Mouse (Mus musculus) MN1 (cell line): Measurements from ENCODE around the gene Uckl1.

Experiments used
- DNase-seq: peaks from one replicate; pipeline ENCODE4 v3.0.0-alpha.2; 2016; ENCODE audit warnings: low spot score

Gene Uckl1

DNA sequence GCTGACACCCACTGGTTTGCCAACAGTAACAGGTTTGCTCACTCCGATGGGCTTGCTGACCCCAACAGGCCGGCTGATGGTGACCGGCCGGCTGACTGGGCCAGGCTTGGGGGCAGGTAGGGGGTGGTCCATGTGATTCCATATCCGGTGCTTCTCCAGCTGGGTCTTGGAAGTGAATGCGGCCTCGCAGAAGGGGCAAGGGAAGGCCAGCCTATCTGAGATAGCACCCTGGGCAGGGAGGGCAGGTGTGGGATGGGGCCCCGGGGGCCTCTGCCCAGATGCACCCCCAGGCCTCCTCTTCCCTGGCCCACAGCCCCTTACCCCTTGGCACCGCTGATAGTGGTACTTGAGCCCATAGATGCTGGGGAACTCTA lies 5.0 kb upstream of the Uckl1 start:
- DNase-seq = no peak

DNA sequence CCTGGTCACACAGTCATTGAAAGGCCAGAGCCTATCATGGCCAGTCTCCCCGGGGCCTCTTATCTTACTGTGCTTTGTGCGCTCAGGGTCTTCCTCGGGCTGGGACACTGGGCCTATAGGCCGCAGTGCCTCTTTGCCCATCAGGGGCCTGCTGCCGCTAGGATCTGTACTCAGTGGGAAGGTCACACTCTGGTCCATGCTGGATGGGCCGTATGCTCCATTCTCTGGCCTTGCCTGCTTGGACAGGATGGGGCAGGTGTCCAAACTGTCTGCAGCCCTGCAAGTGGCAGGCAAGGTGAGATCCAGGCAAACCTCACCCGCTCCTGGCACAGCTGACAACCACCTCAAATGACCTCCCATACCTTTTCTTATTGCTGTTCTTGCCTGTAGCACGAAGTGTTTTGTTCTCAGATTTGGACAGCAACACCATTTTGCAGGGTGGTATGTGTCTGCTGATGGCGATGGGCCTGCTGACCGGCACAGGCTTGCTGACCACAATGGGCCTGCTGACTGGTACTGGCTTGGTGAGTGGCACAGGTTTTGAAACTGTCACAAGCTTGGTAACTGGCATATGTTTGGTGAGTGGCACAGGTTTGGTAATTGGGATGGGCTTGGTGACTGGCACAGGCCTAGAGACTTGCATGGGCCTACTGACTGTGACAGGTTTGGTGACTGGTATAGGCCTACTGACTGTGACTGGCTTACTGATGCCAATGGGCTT lies 4.5 kb upstream of the Uckl1 start:
- no peak for DNase-seq

DNA sequence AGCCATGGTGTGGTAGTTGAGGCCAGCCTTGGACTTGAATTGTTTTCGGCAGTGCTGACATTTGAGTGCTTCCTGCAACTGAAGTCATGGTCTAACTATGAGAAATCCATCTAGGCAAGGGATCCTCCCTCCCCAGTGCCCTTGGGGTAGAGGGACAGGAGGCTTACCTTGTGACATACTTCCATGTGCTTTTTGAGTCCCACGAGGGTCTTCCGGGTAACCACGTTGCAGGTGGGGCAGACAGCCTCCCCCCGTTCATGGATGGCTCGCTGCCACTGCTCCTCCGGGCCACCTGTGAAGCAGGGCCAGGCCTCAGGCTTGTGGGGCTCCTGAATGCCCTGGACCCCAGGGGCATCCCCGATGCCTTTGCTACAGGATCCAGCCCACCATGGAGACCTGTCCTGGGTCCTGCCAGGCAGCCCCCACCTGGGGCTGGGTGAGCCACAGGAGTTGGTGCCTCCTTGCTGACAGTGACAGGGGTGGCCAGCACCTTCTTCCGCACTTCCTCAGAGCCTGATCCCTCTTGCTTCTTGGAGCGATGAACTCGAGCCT lies 3.6 kb upstream of the Uckl1 start:
- DNase-seq = no peak

DNA sequence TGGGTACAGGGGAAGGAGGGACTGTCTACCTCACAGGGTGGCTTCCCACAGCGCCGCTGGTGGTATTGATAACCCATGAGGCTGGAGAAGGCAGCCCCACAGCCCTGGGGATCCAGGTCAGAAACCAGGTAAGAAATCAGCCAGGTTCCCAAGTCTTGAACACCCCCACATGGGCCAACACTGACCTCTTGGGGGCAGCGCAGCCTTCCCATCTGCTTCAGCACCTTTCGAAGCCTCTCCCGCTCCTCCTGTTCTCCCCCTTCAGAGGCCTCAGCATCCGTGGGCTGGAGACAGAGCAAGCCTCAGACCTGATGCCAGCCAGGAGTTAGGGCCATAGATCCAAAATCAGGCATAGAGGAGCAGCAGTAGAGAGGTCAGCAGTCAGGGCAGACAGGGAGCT lies 3.1 kb upstream of the Uckl1 start:
- DNase-seq = no peak

DNA sequence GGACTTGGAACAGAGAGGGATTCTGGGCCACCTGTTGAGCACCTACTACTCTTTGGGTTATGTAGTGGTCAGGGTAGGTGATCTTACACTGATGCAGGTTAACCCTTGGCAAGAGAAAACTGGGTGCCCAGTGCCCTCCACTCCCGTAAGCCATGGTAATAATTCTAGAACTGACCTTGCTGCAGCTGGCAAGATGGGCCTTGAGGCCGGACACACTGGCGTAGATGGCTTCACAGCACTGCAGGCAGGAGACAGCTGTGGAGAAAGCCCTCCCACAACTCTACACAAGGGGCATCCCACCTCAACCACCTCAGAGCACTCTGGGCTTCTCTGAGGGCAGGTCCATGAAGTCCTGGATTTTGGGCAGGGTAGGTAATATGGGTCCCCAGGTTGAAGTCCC lies 1.4 kb upstream of the Uckl1 start:
- DNase-seq = no peak

DNA sequence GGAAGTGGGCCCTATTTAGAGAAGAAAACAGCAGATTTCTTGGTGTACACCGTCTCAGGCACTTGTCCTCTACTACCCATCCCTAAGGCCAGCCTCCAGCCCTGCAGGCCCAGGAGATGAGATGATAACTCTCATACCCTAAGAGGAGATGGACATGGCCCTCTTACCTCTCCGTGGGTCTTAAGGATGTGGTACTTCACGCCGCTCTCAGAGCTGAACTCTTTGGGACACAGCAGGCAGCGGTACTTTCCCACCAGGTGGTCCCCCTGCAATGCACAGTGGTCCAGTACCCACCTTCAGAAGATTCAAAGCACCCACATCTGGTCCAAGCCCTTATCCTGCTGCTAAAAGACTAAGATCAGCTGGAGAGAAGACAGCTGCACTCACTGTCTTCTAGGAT lies 814 bp upstream of the Uckl1 start:
- DNase-seq = no peak

DNA sequence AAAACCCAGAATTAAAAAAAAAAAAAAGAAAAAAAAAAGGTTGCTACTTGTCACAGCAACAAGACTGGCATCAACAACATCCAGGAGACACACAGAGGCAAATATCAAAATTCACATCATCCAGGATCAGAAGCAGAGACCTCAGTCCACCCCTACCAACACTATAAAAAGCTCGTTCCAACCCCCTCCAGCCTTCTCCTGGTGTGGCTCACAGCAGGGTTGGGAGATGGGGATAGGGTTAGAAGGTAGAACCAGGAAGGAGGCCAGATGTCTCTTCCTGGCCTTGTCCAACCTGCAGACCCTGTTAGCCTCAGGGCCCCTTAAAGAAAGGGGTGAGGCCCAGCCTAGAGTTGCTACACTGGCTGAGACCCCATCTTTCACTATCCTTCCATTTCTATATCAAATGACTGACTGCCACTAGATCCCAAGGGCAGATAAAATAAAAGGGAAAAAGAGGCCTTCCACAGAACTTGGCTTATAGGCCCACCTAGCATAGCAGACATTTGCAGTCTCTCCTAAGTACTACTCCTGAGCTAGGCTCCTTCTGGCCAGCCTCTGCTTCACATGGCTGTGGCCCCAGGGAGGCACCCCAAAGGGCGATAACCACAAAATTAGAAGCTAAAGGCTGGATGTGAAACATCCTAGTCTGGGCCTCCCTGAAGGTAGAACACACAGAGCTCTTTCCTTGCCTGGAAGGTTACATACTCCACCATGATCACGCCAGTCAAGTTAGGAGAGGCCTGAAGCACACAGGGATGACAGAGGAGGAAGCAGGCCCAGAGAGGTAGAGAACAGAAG lies 1.0 kb downstream of the Uckl1 start:
- DNase-seq = no peak

DNA sequence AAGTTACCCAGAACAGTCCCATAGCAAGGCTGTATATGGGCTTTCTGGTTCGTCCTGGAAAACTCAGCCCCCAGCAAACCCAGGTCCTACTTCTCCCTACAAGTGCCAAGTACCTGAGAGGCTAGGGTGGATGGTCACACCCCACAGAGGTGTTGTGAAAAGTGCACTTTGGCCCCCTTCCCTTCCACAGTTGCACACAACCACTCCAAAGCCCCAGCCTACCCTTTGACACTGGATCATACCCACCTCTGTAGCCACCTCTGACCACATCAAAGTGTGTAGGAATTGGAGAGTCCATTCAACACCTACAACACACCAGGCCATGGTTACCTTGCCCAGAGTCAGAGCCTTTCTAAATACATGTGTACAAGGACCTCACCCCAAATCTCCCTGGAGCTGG lies 1.8 kb downstream of the Uckl1 start:
- DNase-seq = no peak

DNA sequence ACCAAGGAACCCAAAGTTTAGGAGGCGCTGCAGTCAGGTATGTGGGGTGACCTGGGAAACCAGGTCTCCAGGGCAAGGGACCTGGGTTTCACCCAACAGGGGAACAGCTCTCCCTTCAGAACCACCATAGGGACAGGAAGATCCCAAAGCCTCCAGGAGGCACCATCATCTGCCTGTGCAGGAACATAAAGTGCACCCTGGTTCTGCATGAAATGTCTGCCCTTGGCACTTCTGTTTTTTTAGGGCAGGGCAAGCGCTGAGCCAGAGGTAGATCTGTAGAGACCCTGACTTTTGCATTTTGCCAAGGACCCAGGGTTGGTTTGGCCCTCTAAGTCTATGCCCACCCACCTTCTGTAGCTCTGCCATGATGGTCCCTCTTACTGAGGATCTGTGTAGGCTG lies 2.3 kb downstream of the Uckl1 start:
- no peak for DNase-seq

DNA sequence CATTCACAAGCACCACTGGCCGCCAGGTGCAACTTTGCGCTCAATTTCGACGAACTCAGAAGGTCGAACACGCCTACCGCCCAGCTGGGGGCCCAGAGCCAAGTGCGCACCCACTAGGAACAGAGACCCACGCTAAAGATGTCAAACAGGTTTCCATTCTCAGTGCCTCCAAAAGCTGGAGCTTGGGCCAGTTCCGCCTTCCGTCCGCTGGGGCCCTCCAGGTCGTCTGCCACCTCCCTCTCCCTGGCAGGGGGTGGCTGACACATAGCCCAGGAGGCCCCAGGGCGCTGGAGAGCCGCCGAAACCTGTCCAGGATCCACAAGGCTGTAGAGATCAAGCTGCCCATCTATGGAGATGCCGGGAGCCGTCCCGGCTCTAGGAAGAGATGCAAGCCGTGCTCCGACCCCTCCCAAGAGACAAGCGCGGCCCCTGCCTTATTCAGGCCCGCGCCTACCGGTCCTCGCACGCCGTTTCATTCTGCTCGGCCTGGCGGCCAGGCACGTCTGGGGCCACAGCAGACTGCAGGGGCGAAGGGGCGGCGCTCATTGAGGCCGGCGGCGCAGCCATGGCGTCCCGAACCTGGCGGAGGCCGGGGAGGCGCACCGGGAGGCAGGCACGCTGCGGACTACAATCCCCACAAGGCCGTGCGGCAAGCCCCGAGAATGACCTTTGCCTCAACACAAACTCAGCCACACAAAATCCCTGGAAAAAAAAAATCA lies 3.1 kb downstream of the Uckl1 start:
- peak; percentile 87 for DNase-seq

DNA sequence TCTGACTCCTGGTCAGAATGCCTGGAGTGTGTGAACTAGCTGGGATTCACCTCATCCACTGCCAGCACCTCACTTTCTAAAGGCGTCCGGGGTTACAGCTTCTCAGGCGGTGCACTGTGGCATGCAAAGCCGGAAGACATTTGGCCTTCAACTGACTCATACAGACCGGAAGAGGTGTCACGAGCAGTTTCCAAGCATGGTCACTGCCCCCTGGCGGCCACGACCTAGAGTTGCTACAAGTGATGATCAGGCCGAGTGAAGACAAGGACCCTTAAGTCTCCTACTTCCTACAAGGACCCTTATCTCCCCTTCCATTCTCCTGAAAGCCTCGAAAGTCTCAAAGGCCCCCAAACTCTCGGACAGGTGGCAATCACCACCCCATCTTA lies 3.7 kb downstream of the Uckl1 start:
- peak; percentile 92 for DNase-seq

DNA sequence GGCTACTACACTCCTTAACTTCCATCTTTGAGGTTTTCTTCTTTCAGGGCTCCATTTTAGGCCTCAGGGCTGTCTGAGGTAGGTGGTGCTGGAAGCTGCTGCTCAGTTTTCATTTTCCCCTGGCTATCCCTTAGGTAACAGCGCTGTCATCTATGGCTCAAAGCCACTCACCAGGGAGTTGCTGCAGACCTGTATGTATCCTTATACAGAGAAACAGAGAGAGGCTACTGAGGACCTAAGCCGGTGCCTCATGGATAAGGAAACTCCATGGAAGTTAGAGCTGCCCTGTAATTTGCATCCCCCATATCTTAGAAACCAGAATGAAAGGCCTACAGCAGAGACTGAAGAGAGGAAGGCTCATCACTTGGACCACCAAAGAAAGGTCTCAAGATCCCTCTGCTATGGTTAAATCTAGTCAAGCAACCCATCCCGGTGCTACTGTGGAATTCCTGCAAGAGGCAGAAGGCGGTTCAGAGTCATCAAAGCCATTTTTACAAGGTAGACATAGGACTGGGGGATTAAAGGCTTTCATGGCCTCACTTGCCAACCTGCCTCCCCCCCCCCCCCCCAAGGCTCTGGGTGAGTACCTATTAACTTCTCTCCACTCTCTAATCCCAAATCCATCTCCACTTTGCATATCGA lies 4.4 kb downstream of the Uckl1 start:
- DNase-seq = no peak

DNA sequence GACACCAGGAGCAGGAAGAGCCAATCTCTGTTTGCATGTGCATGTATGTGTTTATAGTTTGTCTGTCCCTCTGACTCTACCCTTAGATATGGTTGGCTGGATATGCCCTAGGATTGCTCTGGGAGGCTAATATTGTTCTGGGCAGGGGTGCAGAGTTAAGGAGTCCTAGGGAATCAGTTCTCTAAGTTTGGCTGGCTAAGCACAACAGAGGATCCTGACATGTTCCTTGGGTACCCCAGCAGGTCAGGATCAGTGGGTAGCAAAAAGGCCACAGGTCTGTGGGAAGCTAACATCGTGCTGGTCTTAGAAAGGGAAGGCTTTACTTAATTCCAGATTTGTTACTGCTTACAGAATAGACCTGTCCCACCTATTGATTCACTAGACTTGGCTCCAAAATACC lies 5.0 kb downstream of the Uckl1 start:
- DNase-seq = no peak

DNA sequence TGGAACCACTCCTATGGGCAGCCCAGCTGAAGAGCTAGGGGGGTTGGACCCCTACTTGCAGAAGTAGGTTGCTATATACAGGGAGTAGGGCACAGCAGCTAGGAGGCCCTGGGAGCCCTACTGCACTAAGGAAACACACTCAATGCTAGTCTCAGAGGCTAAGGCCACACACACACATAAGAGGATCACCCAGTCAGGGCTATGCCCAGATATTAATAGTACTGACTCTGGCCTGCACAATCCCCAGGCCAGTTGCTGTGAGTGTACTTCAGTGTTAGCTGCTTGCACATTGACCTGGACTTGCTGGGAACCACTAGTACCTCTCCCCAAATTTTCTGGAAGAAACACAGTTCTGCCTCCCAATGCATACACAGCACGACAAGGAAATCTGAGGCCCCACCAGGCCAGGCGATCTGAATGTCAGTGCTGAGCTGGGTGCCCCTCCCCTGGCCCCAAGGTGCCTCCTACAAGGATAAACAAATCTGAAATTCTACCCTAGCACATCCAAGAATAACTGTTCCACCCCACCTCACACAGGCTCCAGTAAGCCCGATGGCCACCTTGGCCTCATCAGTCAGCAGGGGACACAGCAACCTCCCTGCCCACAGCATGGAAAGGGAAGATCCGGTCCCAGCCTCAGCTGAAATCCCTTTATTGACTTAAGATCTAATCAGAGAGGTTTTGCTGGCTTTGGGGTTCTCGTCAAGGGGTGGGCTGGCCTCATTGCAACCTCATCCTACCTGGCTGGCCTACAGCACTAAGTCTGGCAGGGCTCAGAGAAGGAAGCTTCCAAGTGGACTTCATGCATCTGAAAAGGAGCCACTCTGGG lies 5.7 kb downstream of the Uckl1 start:
- DNase-seq = no peak

DNA sequence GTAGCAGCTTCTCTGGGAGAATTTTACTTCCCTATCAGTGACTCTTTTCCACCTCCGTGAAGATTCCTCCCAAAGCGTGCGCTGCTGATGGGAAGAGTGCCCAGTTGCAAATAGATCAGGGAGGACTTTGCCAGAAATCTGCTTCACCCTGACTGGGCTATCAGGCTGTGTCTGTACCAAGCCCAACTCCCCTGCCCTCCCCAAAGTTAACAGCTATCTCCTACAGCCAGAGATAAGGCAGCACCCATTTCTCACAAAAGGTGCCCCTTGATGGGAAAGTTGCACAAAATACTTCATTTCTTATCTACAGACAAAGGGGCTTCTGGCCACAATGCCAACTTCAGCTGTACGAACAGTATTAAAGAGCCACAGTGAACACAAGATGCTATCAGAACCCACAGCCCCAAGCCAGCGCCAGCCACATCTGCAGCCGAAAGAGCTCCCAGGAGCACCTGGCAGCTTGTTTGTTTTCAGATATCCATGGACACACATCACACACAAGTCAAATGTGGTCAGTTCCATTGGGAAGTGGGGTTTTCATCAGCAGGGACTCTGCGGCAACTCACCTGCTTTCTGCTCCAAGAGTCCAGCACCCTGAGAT lies 6.6 kb downstream of the Uckl1 start:
- DNase-seq = peak; percentile 52

DNA sequence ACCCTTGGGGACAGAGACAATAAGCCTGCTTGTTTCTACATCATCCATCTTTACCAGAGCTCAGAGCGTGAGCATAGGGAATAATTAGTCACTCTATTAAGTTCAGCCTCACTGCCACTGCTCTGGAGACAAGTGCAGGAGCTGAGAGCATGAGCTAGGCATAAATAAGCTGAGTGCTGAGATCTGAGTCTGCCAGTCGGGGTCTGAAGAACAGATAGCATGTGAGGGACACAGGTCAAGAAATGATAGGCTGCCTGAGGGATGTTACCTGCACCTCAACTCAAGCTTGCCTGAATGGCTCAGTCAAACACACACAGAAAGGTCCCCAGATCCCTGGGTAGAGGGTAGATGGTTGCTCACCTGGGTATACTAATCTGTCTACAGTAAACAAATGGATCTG lies 7.6 kb downstream of the Uckl1 start:
- no peak for DNase-seq

DNA sequence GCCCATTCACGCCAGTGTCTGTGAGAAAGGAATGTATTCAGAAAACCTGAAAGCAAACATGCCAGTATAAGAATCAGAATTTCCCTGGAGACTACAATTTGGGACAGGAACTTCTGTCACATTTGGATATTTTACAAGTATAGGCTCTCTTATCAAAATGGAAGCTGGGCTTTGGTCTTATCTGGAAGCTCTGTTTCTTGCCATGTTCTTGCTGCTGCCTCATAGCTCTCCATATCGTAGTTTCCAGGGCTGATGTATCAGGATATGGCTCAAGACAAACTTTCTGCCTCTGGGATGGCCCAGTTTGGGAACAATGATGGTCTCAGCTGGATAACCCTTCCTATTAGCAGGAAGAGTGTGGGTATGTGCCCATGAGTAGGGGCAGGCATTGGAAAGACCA lies 8.1 kb downstream of the Uckl1 start:
- DNase-seq = no peak

DNA sequence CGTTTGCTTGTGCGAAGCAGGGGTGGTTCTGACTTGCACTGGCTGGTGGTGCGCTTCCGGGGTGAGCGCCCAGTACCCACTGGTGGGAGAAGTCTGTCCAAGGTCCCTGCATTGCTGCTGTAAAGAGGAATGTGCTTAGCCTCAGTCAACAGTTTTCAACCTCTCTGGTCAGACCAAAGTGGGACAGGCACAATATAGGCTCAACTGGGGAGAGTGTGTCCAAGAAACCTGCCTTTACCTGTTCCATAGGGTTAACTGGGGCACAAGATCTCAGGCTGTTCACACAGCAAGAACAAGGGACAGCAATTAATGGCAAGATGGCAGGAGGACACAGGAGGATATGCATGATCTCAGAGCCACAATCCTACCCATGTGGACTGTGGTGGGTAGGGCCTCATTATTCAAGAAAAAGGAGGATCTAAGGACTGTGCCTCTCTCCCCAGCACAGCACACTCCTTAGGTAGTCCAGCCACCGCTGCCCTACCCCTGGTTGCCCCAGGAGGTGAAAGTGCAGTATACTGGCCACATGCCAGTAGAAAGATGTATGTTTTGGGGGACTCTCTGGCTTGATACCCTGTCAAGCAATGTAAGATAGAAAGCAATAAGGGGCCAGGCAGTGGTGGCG lies 9.7 kb downstream of the Uckl1 start:
- no peak for DNase-seq

DNA sequence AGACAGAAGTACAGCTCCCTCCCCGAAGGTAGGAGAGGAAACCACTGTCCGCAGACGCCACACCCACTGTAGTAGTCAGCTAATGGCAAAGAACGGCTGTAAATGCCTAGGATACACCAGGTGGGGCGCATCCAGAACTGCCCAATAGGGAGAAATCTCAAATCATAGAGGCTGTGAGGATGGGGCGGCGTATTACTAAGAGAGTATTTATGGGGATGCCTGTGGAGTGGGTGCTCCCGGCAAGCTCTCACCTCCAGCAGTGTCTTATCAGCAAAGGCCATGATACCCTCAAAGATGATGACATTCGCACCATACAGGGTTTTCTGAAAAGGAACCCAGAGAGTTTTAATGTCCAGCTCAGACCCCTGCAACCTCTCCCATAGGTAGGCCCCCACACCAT lies 10.7 kb downstream of the Uckl1 start:
- no peak for DNase-seq
